In the genomic region with DNA sequence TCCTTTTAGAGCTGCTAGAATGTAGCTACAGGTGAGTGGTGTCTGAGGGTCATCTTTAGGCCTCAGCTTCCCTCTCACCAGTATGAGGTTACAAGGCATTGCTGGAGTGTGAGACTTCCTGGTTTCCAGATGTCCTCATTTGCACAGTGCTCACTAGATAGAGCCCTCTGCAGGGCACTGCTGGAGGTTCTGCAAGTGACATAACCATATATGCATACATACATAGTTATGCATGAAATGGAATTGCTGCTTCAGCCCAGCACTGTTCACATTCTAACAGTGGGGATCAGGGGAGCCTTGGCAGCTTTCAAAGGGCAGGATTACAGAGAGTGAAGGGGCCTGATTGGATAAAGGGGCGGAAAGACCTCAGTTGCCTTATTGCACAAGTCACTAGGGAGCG, we compare ENCODE assay signal across 10 mouse cellular contexts.
DNase-seq lines count a peak whose midpoint lies in the region; ATAC-seq and TF ChIP-seq lines count a peak whose summit lies in the region.
"Had no signal": no experiment of that assay in that cellular context is flagged by ENCODE, and none has a peak within 500 bp of the region (broad histone marks: within the 10 kb centered on the region; RNA-seq: fewer than 3 reads in every experiment).

No protein-coding gene starts in this region.

- H3K27me3 ChIP-seq in hindbrain, postnatal 0 days (ENCODE audit: insufficient read depth, low read length), result no peaks in the 10 kb centered on the region
- H3K27me3 ChIP-seq in hindbrain, embryonic 10.5 days (ENCODE audit: insufficient read depth, poor library complexity, severe bottlenecking), result no peaks in the 10 kb centered on the region
- H3K27me3 ChIP-seq in G1E (ENCODE audit: insufficient read depth, low read length), result no peaks in the 10 kb centered on the region
- H3K27me3 ChIP-seq: lung, embryonic 15.5 days had no signal

- WGBS in hindbrain, postnatal 0 days, result 47% methylated on average over 2 of the region's 2 CpGs
- 77% methylated on average over 2 of the region's 2 CpGs for WGBS in hindbrain, embryonic 10.5 days

- H3K4me2 ChIP-seq in hindbrain, postnatal 0 days (ENCODE audit: low read depth, low read length), result no peak overlapping the region
- H3K4me2 ChIP-seq: lung, embryonic 15.5 days had no signal

- no peaks in the 10 kb centered on the region for H3K9me3 ChIP-seq in hindbrain, postnatal 0 days (ENCODE audit: low read length)
- no peaks in the 10 kb centered on the region for H3K9me3 ChIP-seq in hindbrain, embryonic 10.5 days
- H3K9me3 ChIP-seq in G1E (replicated peaks), result no peaks in the 10 kb centered on the region
- H3K9me3 ChIP-seq: lung, embryonic 15.5 days had no signal

- H3K4me1 ChIP-seq in hindbrain, postnatal 0 days (ENCODE audit: insufficient read depth, low read length), result peaks cover 12% of the 10 kb centered on the region; the same call in 1 of the 2 replicates
- peaks cover 34% of the 10 kb centered on the region for H3K4me1 ChIP-seq in hindbrain, embryonic 10.5 days (replicated peaks)
- peaks cover 31% of the 10 kb centered on the region for H3K4me1 ChIP-seq in G1E (ENCODE audit: insufficient read depth, low read depth, low read length)

- H3K9ac ChIP-seq in hindbrain, postnatal 0 days (replicated peaks; ENCODE audit: low read length), result no peak overlapping the region
- H3K9ac ChIP-seq: lung, embryonic 15.5 days had no signal

- DNase-seq in hindbrain, postnatal 0 days (ENCODE audit: low spot score), result peak; percentile 43
- DNase-seq in hindbrain, embryonic 10.5 days (ENCODE audit: low spot score), result no peak
- peak; percentile 69 for DNase-seq in 3T3-L1 (ENCODE audit: low read depth, low spot score)
- DNase-seq in G1E (ENCODE audit: low spot score), result peak; percentile 13
- no peak for DNase-seq in urinary bladder, postnatal 4 days (ENCODE audit: low spot score in 2 of 2)
- no peak for DNase-seq in cerebellum, adult 11-12 months
- no peak for DNase-seq in right cerebral cortex, postnatal 10 days (ENCODE audit: low spot score in 2 of 2)
- DNase-seq: heart, postnatal 36 days had no signal

- H3K36me3 ChIP-seq in hindbrain, postnatal 0 days (ENCODE audit: insufficient read depth, low read length), result no peaks in the 10 kb centered on the region
- H3K36me3 ChIP-seq in hindbrain, embryonic 10.5 days, result no peaks in the 10 kb centered on the region
- peaks cover 16% of the 10 kb centered on the region for H3K36me3 ChIP-seq in G1E (replicated peaks)
- H3K36me3 ChIP-seq: lung, embryonic 15.5 days had no signal

- H3K27ac ChIP-seq in hindbrain, postnatal 0 days, result no peak overlapping the region
- no peak overlapping the region for H3K27ac ChIP-seq in hindbrain, embryonic 10.5 days

- no peak overlapping the region for H3K4me3 ChIP-seq in hindbrain, postnatal 0 days (ENCODE audit: low read length)
- H3K4me3 ChIP-seq in hindbrain, embryonic 10.5 days, result no peak overlapping the region
- no peak overlapping the region for H3K4me3 ChIP-seq in G1E (ENCODE audit: low read depth, low read length)
- H3K4me3 ChIP-seq: lung, embryonic 15.5 days had no signal

- TF ChIP-seq CTCF in hindbrain, postnatal 0 days (IDR thresholded peaks at IDR 0.05; ENCODE audit: low read depth), result peak; percentile 50
- TF ChIP-seq CTCF in G1E (IDR thresholded peaks at IDR 0.05; ENCODE audit: low read depth, low read length), result no peak

- ATAC-seq in hindbrain, postnatal 0 days, result no peak
- no peak for ATAC-seq in G1E (ENCODE audit: extremely low read depth, insufficient number of reproducible peaks, low FRiP score, poor library complexity, severe bottlenecking)
- ATAC-seq in megakaryocyte, adult 5-6 weeks (ENCODE audit: poor library complexity, severe bottlenecking), result peak; percentile 66

Comparison
In these comparisons a context has a peak if more than half of its experiments do, and no peak if none do; other contexts are left out.
1. DNase-seq: peak in hindbrain, postnatal 0 days (single experiment), 3T3-L1 (single experiment) and G1E (single experiment); none in hindbrain, embryonic 10.5 days (single experiment), urinary bladder, postnatal 4 days (0 of 2), cerebellum, adult 11-12 months (single experiment) and right cerebral cortex, postnatal 10 days (0 of 2).